Mouse (Mus musculus): ENCODE measurements around the gene Itpr1.

DNA sequence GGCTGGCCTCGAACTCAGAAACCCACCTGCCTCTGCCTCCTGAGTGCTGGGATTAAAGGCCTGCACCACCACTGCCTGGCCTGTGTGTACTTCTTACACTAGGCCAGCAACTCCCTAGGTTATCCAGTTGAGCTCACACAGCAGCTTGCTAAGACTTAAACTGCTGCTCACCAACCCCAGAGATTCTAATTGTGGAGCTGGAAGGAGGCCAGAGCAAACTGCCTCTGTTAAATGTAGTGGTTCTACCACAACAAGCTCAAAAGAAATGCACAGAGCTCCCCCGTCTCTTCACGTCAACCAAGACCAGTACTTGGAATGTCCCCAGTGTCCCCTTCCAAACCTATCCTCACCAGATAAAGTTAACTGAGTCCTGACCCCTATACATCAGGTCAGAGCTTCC, 38.7 kb upstream of the Itpr1 start:
- TF ChIP-seq CTCF (IDR thresholded peaks at IDR 0.05; ENCODE audit: insufficient read depth, low read depth, low read length) (no peak), POLR2A (IDR thresholded peaks at IDR 0.05; ENCODE audit: insufficient read depth, low read depth, low read length) (no peak)

Measured in olfactory bulb, adult 2 months (tissue).